In the genomic region with DNA sequence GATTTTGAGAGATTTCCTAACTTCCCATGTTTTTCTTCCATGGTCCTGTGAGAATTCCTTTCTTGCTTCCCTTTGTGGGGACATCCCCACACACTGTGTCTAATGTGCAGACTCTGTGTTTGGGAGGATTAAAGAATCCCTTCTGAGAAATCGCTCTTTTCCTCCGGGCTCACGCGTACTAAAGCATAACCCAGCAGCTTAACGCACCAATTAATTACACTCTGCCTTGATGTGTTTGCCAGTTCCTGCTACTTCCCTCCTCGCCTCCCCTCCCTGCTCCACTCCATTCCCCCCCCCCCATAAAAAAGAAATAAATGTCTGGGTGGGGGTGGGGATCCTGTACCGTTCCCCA, we compare ENCODE assay signal across 9 mouse cellular contexts. TPM values are rescaled to one million over a fixed set of nuclear protein-coding genes. Genes with fewer than 3 reads are reported as not detected.
DNase-seq lines count a peak whose midpoint lies in the region; ATAC-seq and TF ChIP-seq lines count a peak whose summit lies in the region.
"Had no signal": no experiment of that assay in that cellular context is flagged by ENCODE, and none has a peak within 500 bp of the region (broad histone marks: within the 10 kb centered on the region; RNA-seq: fewer than 3 reads in every experiment).

No protein-coding gene starts in this region.

- 11% methylated on average over 7 of the region's 7 CpGs for WGBS in heart, embryonic 16.5 days
- 12% methylated on average over 7 of the region's 7 CpGs for WGBS in hindbrain, embryonic 13.5 days
- 1% methylated on average over 7 of the region's 7 CpGs for WGBS in midbrain, embryonic 16.5 days

- no peak for DNase-seq in heart, adult 11 months
- no peak for DNase-seq in spleen, postnatal 14 days (ENCODE audit: low spot score in 2 of 2)
- no peak for DNase-seq in embryo, embryonic 10.5 days (ENCODE audit: low spot score)
- no peak for DNase-seq in layer of hippocampus, adult 11-12 months (ENCODE audit: low spot score)
- DNase-seq: adrenal gland, adult 8-10 months had no signal

- no peak overlapping the region for H3K27ac ChIP-seq in heart, embryonic 16.5 days (ENCODE audit: low read length)
- no peak overlapping the region for H3K27ac ChIP-seq in cortical plate, adult 2 months (ENCODE audit: insufficient read depth, low read length)
- no peak overlapping the region for H3K27ac ChIP-seq in hindbrain, embryonic 13.5 days
- peak overlapping the region; percentile 28; the same call in 1 of the 2 replicates for H3K27ac ChIP-seq in midbrain, embryonic 16.5 days (ENCODE audit: low read length)

- no peak for TF ChIP-seq POLR2A in cortical plate, adult 2 months (IDR thresholded peaks at IDR 0.05; ENCODE audit: extremely low read depth, insufficient read depth, low read length)

- no peak for TF ChIP-seq CTCF in cortical plate, adult 2 months (IDR thresholded peaks at IDR 0.05; ENCODE audit: extremely low read depth, insufficient read depth, low read length)

- H3K4me3 ChIP-seq in heart, embryonic 16.5 days (ENCODE audit: low read length) = peak overlapping the region; percentile 51
- peak overlapping the region; percentile 59 for H3K4me3 ChIP-seq in cortical plate, adult 2 months (ENCODE audit: insufficient read depth, low read length)
- H3K4me3 ChIP-seq in hindbrain, embryonic 13.5 days = peak overlapping the region; percentile 50
- peak overlapping the region; percentile 61 for H3K4me3 ChIP-seq in midbrain, embryonic 16.5 days (ENCODE audit: low read depth, low read length)

- H3K4me2 ChIP-seq in heart, embryonic 16.5 days (ENCODE audit: low read depth, low read length) = peak overlapping the region; percentile 92
- H3K4me2 ChIP-seq in hindbrain, embryonic 13.5 days = peak overlapping the region; percentile 87
- H3K4me2 ChIP-seq in midbrain, embryonic 16.5 days (ENCODE audit: low read length) = peak overlapping the region; percentile 93

- H3K36me3 ChIP-seq in heart, embryonic 16.5 days (ENCODE audit: control insufficient read depth, insufficient read depth) = no peaks in the 10 kb centered on the region
- H3K36me3 ChIP-seq in hindbrain, embryonic 13.5 days = no peaks in the 10 kb centered on the region
- H3K36me3 ChIP-seq in midbrain, embryonic 16.5 days (ENCODE audit: control insufficient read depth, insufficient read depth, low read length) = no peaks in the 10 kb centered on the region

- H3K9me3 ChIP-seq in heart, embryonic 16.5 days (replicated peaks; ENCODE audit: control insufficient read depth, low read length) = peaks cover 4% of the 10 kb centered on the region
- peaks cover 7% of the 10 kb centered on the region; the same call in 1 of the 2 replicates for H3K9me3 ChIP-seq in hindbrain, embryonic 13.5 days
- H3K9me3 ChIP-seq in midbrain, embryonic 16.5 days (replicated peaks; ENCODE audit: control insufficient read depth, low read length, poor library complexity, severe bottlenecking) = no peaks in the 10 kb centered on the region; the same call in 1 of the 2 replicates

- H3K27me3 ChIP-seq in heart, embryonic 16.5 days (ENCODE audit: control insufficient read depth, insufficient read depth, low read length) = peaks cover 41% of the 10 kb centered on the region
- H3K27me3 ChIP-seq in hindbrain, embryonic 13.5 days = peaks cover 30% of the 10 kb centered on the region
- no peaks in the 10 kb centered on the region for H3K27me3 ChIP-seq in midbrain, embryonic 16.5 days (ENCODE audit: control insufficient read depth, insufficient read depth, low read depth, low read length)

- peak overlapping the region; percentile 3; the same call in 1 of the 2 replicates for H3K9ac ChIP-seq in heart, embryonic 16.5 days (ENCODE audit: low read length)
- peak overlapping the region; percentile 75 for H3K9ac ChIP-seq in hindbrain, embryonic 13.5 days
- H3K9ac ChIP-seq in midbrain, embryonic 16.5 days (ENCODE audit: low read depth, low read length) = peak overlapping the region; percentile 58

- H3K4me1 ChIP-seq in heart, embryonic 16.5 days (ENCODE audit: control insufficient read depth, insufficient read depth, low read length) = peaks cover 20% of the 10 kb centered on the region
- H3K4me1 ChIP-seq in cortical plate, adult 2 months (ENCODE audit: control insufficient read depth, insufficient read depth, low read length) = peaks cover 2% of the 10 kb centered on the region; the same call in 1 of the 2 replicates
- peaks cover 68% of the 10 kb centered on the region for H3K4me1 ChIP-seq in hindbrain, embryonic 13.5 days (replicated peaks)
- peaks cover 44% of the 10 kb centered on the region for H3K4me1 ChIP-seq in midbrain, embryonic 16.5 days (ENCODE audit: control insufficient read depth, insufficient read depth, low read length)

- ATAC-seq in heart, embryonic 16.5 days (replicated peaks; ENCODE audit: extremely low read depth, insufficient read depth, low FRiP score) = no peak
- ATAC-seq in hindbrain, embryonic 13.5 days (ENCODE audit: low FRiP score) = no peak
- no peak for ATAC-seq in midbrain, embryonic 16.5 days

RNA-seq across cellular contexts. Expression of a gene that starts 1.5 kb away (rescaled TPM):
- 3.5 and 4.0 TPM in 2 replicates for polyA plus RNA-seq in heart, embryonic 16.5 days (2015; fragmentation: Nextera tagmentation; extraction: Ambion mirVana)
- polyA plus RNA-seq in cortical plate, adult 2 months (2012; rRNA removed) = 9.5 and 10.9 TPM in 2 replicates
- polyA plus RNA-seq in hindbrain, embryonic 13.5 days (2015; fragmentation: Nextera tagmentation; extraction: Ambion mirVana) = 5.1 and 6.6 TPM in 2 replicates
- polyA plus RNA-seq in midbrain, embryonic 16.5 days (2015; fragmentation: Nextera tagmentation; extraction: Ambion mirVana) = 9.2 and 10.0 TPM in 2 replicates

Comparison
In these comparisons a context has a peak if more than half of its experiments do, and no peak if none do; other contexts are left out.
1. H3K9ac ChIP-seq: peak in every context shown above with its lines; median percentile 75 in hindbrain, embryonic 13.5 days; 58 in midbrain, embryonic 16.5 days; 3 in heart, embryonic 16.5 days.